Mouse (Mus musculus) megakaryocyte, embryonic 14.5 days (primary cell): ENCODE measurements around the gene Hemgn. TPM values are rescaled to one million over a fixed set of nuclear protein-coding genes. Genes with fewer than 3 reads are reported as not detected.
A peak's percentile ranks its signal among the peaks of the same experiment; 100 is the strongest.

ENCODE experiments used
- H3K27me3 ChIP-seq: replicated peaks from 2 replicates; pipeline ENCODE3; 2012; ENCODE audit warnings: inconsistent platforms
- H3K36me3 ChIP-seq: replicated peaks from 2 replicates; pipeline ENCODE3; 2012; ENCODE audit warnings: low read length, inconsistent platforms, mixed read lengths
- H3K4me1 ChIP-seq: 2 replicates; pipeline ENCODE4 v1.6.1; 2012; ENCODE audit warnings: inconsistent platforms
- H3K4me3 ChIP-seq: replicated peaks from 2 replicates; pipeline ENCODE3; 2012; ENCODE audit warnings: moderate library complexity, mild to moderate bottlenecking, inconsistent platforms
- H3K9me3 ChIP-seq: 2 replicates; pipeline ENCODE4 v1.6.1; 2012; ENCODE audit warnings: inconsistent platforms
- FLI1 ChIP-seq: IDR thresholded peaks from 2 replicates; pipeline ENCODE4 v1.6.1; 2012; ENCODE audit warnings: low read length, inconsistent platforms, mixed read lengths
- GATA1 ChIP-seq: IDR thresholded peaks from 3 replicates; pipeline ENCODE4 v1.6.1; 2012; ENCODE audit warnings: mixed read lengths, low read length, inconsistent platforms, borderline replicate concordance
- polyA plus RNA-seq: library from polyadenylated mRNA; stranded (reverse); fragments of >175 nt; gene quantifications from 2 replicates; pipeline ENCODE4 v1.2.3, GENCODE M21; 2012; ENCODE audit warnings: low replicate concordance; ENCODE audit not compliant: insufficient read depth

The Hemgn gene
- 5.5 and 13.1 TPM in 2 replicates for polyA plus RNA-seq

- TF ChIP-seq FLI1 (no peak), GATA1 (no peak)
- Histone ChIP-seq H3K4me3 (peak within 1 kb of the TSS; percentile 50), H3K4me1 (peaks cover 76% of the 10 kb centered on the region), H3K36me3 (no peaks in the 10 kb centered on the region), H3K27me3 (no peaks in the 10 kb centered on the region), H3K9me3 (peaks cover 2% of the 10 kb centered on the region; the same call in 1 of the 2 replicates)
Measured at GRCm38 (mm10) chr4:46413406-46413805, at the start of gene Hemgn. Hemgn (minus strand) TSS chr4:46413506.

DNA sequence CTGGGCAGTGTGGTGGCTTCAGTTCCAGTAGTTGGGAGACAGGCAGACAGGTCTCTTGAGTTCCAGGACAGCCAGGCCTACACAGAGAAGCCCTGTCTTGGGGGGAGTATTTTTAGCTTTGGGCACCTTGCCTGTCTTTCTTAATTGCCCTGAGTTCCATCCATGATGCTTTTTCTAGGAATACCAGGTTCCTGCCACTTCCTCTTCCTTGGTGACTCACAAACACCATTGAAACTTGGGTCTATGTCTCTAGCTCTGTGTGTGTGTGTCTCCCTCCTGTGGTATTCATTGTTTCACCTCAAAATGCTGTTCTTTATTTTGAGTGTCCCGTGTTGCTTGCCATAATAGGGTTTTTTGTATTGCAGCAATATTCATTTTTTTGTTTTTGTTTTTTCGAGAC, 45.1 kb upstream of the Hemgn start:
- peaks cover 88% of the 10 kb centered on the region for H3K4me1 ChIP-seq
- no peaks in the 10 kb centered on the region for H3K27me3 ChIP-seq
- peaks cover 66% of the 10 kb centered on the region for H3K36me3 ChIP-seq
- H3K4me3 ChIP-seq, result peak overlapping the region; percentile 25
- H3K9me3 ChIP-seq, result no peaks in the 10 kb centered on the region
- TF ChIP-seq FLI1 (no peak), GATA1 (no peak)

DNA sequence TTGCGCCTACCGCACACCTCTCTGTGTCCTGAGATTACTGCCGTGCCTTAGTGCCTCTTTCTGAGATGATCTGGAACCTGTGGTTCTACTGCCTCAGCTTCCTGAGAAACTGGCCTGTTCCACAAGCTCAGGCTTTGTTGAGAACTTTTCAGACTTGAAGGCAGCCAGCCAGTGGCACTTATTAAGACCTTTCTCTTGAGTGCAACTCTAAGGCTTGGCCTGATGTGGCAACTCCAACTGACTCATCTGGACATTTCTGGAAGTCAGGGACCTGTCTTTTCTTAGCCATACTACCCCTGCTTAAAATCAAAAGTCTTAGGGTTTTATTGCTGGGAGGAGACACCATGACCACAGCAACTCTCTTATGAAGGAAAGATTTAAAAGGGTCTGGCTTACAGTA, 43.9 kb upstream of the Hemgn start:
- TF ChIP-seq FLI1, result no peak
- H3K36me3 ChIP-seq, result peaks cover 54% of the 10 kb centered on the region
- no peak overlapping the region for H3K4me3 ChIP-seq

DNA sequence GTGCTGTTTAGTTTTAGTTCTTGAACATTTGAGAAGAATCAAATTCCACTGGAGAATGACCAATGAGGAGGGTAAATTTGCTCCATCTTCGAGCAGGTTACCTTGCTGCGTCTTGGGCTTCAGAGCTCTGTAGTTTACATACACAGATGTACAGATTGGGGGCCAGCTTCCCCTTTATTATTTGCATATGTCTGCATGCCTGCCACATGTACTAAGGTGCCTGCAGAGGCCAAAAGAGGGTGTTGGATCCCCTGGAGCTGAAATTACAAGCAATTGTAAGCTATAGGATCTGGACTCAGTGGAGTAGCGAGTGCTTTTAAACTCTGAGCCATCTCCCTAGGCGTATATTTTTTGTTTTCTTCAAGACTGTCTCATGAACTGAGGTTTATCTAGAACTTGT, 43.5 kb upstream of the Hemgn start:
- Histone ChIP-seq H3K27me3 (no peaks in the 10 kb centered on the region), H3K4me3 (peak overlapping the region; percentile 59), H3K36me3 (peaks cover 50% of the 10 kb centered on the region), H3K4me1 (peaks cover 87% of the 10 kb centered on the region), H3K9me3 (no peaks in the 10 kb centered on the region)
- TF ChIP-seq FLI1, result no peak
- TF ChIP-seq GATA1, result no peak

More for the DNA sequence above, 43.9 kb upstream of the Hemgn start:
- Histone ChIP-seq H3K27me3 (no peaks in the 10 kb centered on the region), H3K9me3 (no peaks in the 10 kb centered on the region), H3K4me1 (peaks cover 89% of the 10 kb centered on the region)

GRCm38 (mm10) chr4:46454097-46454864, 41.0 kb upstream of the Hemgn start:
- Histone ChIP-seq H3K4me3 (peak overlapping the region; percentile 94), H3K36me3 (peaks cover 25% of the 10 kb centered on the region), H3K27me3 (no peaks in the 10 kb centered on the region), H3K9me3 (no peaks in the 10 kb centered on the region), H3K4me1 (peaks cover 82% of the 10 kb centered on the region)
- TF ChIP-seq GATA1 (no peak), FLI1 (no peak)

GRCm38 (mm10) chr4:46452855-46453719, 39.8 kb upstream of the Hemgn start:
- TF ChIP-seq GATA1 (no peak), FLI1 (no peak)
- Histone ChIP-seq H3K4me1 (peaks cover 82% of the 10 kb centered on the region), H3K9me3 (no peaks in the 10 kb centered on the region), H3K36me3 (peaks cover 23% of the 10 kb centered on the region), H3K27me3 (no peaks in the 10 kb centered on the region), H3K4me3 (peak overlapping the region; percentile 94)

DNA sequence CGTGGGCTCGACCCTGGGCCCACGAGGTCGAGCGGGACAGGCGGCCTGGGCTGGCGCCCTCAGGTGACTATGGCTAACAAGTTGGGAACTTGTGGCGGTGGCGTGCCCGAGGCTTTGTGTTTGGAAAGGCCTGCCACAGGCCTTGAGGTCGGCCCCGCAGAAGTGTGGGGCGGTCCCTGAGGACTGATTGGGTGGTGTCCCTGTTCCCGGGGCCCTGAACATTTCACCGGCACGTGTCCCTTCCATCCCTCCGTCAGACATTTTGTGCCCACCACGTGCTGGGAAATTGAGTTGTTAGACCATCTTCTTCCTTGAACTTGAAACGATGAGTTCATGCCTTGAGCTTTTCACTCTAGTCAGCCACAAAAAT, 39.2 kb upstream of the Hemgn start:
- peak overlapping the region; percentile 94 for H3K4me3 ChIP-seq
- no peak for TF ChIP-seq GATA1
- TF ChIP-seq FLI1, result no peak
- H3K4me1 ChIP-seq, result peaks cover 80% of the 10 kb centered on the region
- no peaks in the 10 kb centered on the region for H3K9me3 ChIP-seq
- H3K36me3 ChIP-seq, result peaks cover 20% of the 10 kb centered on the region
- no peaks in the 10 kb centered on the region for H3K27me3 ChIP-seq

DNA sequence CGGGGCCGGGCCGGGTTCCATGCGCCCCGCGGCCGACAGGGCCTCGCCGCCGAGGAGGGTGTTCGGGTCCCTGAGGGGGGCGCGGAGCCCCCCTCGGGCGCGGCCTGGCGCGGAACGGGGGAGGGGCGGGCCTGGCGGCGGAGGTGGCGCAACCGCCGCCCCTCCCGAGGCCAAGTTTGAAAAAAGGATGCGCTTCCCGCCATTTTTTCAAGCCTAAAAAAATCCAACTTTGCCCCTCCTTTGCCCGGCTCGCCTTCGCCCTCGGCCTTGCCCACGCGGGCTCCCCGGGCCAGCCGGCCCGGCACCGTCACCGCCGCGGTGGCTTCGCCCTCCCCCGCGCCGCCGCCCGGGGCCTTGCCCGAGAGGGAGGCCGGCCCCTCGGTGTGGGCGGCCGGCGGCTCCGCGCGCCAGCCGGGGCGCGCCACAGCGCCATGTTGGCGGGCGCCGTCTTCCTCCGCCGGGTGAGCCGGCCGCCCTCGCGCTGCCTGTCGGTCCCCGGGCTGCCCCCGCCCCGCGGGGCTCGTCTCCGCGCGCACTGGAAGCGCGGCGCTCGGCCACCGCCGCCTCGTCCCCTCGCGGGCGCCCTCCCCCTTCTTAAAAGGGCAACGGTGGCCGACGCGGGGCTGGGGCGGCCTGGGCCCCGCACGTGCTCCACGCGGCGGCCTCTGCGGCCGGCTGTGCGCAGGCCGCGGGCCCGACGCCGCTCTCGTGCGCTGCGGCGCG, 38.6 kb upstream of the Hemgn start:
- Histone ChIP-seq H3K36me3 (peaks cover 14% of the 10 kb centered on the region), H3K4me1 (peaks cover 79% of the 10 kb centered on the region)

DNA sequence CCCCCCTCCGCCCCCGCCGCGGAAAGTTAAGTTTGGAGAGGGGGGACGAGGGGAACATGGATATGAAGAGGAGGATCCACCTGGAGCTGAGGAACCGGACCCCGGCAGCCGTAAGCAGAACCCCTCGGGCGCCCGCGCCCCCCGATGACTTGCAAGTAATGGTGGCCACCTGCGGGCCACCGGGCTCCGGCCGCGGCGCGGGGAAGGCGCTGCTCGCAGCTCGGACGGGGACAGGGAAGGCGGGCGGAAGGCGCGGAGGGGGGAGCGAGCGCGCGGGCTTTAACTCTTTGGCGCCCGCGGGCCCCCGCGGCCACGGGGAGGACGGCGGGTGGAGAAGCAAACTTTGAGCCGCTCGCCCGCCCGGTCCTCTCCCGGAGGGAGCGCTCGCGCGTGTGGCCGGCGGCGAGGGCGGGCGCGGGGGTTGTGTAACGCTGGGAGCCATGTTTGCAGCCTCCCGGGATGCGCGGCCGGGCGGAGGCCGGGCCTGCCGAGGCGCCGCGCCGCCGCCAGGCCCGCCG, 38.0 kb upstream of the Hemgn start:
- Histone ChIP-seq H3K9me3 (no peaks in the 10 kb centered on the region), H3K4me3 (peak overlapping the region; percentile 94), H3K27me3 (no peaks in the 10 kb centered on the region), H3K4me1 (peaks cover 75% of the 10 kb centered on the region), H3K36me3 (peaks cover 8% of the 10 kb centered on the region)
- TF ChIP-seq FLI1 (no peak), GATA1 (no peak)

More for the DNA sequence above, 38.6 kb upstream of the Hemgn start:
- TF ChIP-seq GATA1, result no peak
- no peak for TF ChIP-seq FLI1
- Histone ChIP-seq H3K9me3 (no peaks in the 10 kb centered on the region), H3K27me3 (no peaks in the 10 kb centered on the region), H3K4me3 (peak overlapping the region; percentile 94)
